Mouse (Mus musculus) thymus, adult 2 months (tissue): ENCODE results near the gene Cdh4.

ENCODE experiments used
- CTCF ChIP-seq: fragments of 200-500 bp; IDR thresholded peaks from 2 replicates; pipeline ENCODE4 v1.5.1; 2012; ENCODE audit warnings: mild to moderate bottlenecking, control low read depth, low read length, moderate library complexity, borderline replicate concordance; ENCODE audit not compliant: control insufficient read depth, poor library complexity, insufficient read depth; ENCODE audit errors: extremely low read depth
- POLR2A ChIP-seq: fragments of 200-500 bp; IDR thresholded peaks from 2 replicates; pipeline ENCODE4 v1.6.1; 2012; ENCODE audit warnings: mild to moderate bottlenecking, low read length, control low read depth, moderate library complexity; ENCODE audit not compliant: control insufficient read depth, poor library complexity, insufficient read depth; ENCODE audit errors: extremely low read depth

DNA sequence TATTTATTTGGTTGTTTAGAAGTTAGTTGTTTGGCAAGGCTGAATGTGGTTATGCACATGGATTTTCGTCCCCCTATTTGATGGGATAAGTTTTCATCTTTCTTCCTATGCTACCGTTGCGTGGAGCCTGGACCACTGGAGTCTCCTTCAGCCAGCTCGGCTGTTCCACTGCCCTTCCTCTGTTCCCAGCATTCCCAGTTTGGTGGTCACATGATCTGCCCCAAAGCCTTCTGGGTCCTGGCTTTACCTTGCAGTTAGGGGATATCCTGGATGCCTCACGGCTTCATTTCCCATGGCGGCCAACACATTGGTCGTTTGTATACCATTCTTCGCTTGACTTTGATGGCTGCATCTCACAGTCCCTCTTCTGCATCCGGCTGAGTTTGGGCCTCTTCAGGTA, 27.5 kb upstream of the Cdh4 start:
- TF ChIP-seq CTCF (no peak), POLR2A (no peak)
